Comparison of ENCODE assay signal across 8 mouse cellular contexts in the genomic region with DNA sequence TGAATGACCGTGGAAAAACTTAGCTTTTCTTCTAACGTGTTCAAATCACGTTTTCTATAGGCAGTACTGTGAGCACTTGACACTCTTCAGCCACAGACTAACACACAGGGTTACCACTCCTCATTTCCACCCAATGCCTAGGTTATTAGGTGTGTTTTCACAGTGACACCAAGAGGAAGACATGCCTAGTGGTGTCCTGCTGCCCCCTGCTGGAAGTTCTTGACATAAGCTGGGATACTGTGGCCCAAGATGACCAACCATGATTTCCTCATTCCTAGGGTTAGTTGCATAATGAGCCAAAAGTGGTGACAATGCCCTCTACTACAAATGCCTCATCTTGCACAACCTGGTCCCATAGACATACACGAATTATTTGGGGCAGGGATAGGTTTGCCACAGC. TPM values are rescaled to one million over a fixed set of nuclear protein-coding genes. Genes with fewer than 3 reads are reported as not detected.
DNase-seq lines count a peak whose midpoint lies in the region; ATAC-seq and TF ChIP-seq lines count a peak whose summit lies in the region.

No protein-coding gene starts in this region.

- no peak for TF ChIP-seq POLR2A in MEL (IDR thresholded peaks at IDR 0.05; ENCODE audit: control insufficient read depth in 1 of 2, insufficient read depth in 1 of 2, low read depth in 1 of 2, low read length in 2 of 2, poor library complexity in 1 of 2)
- no peak for TF ChIP-seq POLR2A in thymus, adult 2 months (IDR thresholded peaks at IDR 0.05; ENCODE audit: control insufficient read depth, extremely low read depth, insufficient read depth, low read length, poor library complexity)

- peak; percentile 85 to 97 (median 95) for TF ChIP-seq CTCF in MEL (IDR thresholded peaks at IDR 0.05 in 2 of 3, conservative IDR thresholded peaks at IDR 0.05 in 1 of 3; ENCODE audit: control insufficient read depth in 1 of 3, insufficient read depth in 1 of 3, low read depth in 2 of 3, low read length in 3 of 3, poor library complexity in 1 of 3, severe bottlenecking in 1 of 3)
- TF ChIP-seq CTCF in forebrain, postnatal 0 days (IDR thresholded peaks at IDR 0.05; ENCODE audit: low read depth): peak; percentile 95
- no peak for TF ChIP-seq CTCF in thymus, adult 2 months (IDR thresholded peaks at IDR 0.05; ENCODE audit: borderline replicate concordance, control insufficient read depth, extremely low read depth, insufficient read depth, low read length, poor library complexity)

- H3K9me3 ChIP-seq in MEL (replicated peaks; ENCODE audit: insufficient read depth, low read length): no peaks in the 10 kb centered on the region
- H3K9me3 ChIP-seq in forebrain, postnatal 0 days (ENCODE audit: low read length): no peaks in the 10 kb centered on the region
- H3K9me3 ChIP-seq in hindbrain, embryonic 11.5 days (ENCODE audit: control insufficient read depth, low read length): no peaks in the 10 kb centered on the region
- no peaks in the 10 kb centered on the region for H3K9me3 ChIP-seq in lung, embryonic 15.5 days

- DNase-seq in MEL (ENCODE audit: low read depth, low spot score): peak; percentile 84
- peak; percentile 86 for DNase-seq in cerebellum, adult 11 months
- DNase-seq in forebrain, postnatal 0 days: peak; percentile 79
- DNase-seq in hindbrain, embryonic 11.5 days (ENCODE audit: low spot score): peak; percentile 87
- peak; percentile 85 for DNase-seq in layer of hippocampus, adult 9-10 months (ENCODE audit: low spot score)
- DNase-seq in ovary, adult 18-20 months (ENCODE audit: low spot score): peak; percentile 66
- DNase-seq in thymus, adult 2 months: peak; percentile 73

- no peak overlapping the region for H3K4me2 ChIP-seq in forebrain, postnatal 0 days (ENCODE audit: low read depth)
- no peak overlapping the region for H3K4me2 ChIP-seq in hindbrain, embryonic 11.5 days (replicated peaks; ENCODE audit: low read depth, low read length)
- H3K4me2 ChIP-seq in lung, embryonic 15.5 days: no peak overlapping the region

- peak; percentile 73 for ATAC-seq in forebrain, postnatal 0 days
- ATAC-seq in hindbrain, embryonic 11.5 days (ENCODE audit: low FRiP score): no peak
- peak; percentile 63; the same call in 1 of the 2 replicates for ATAC-seq in lung, embryonic 15.5 days (ENCODE audit: borderline replicate concordance, extremely low read depth, low FRiP score, low TSS enrichment)

- TF ChIP-seq RAD21 in MEL (IDR thresholded peaks at IDR 0.05; ENCODE audit: low read depth, low read length): peak; percentile 92

- no peak for TF ChIP-seq EP300 in MEL (IDR thresholded peaks at IDR 0.05; ENCODE audit: low read depth in 1 of 2, low read length in 2 of 2)

- H3K27ac ChIP-seq in MEL (ENCODE audit: control insufficient read depth, low read depth, low read length): no peak overlapping the region
- no peak overlapping the region for H3K27ac ChIP-seq in forebrain, postnatal 0 days (ENCODE audit: low read depth, low read length)
- no peak overlapping the region for H3K27ac ChIP-seq in hindbrain, embryonic 11.5 days (ENCODE audit: low read depth, low read length)
- H3K27ac ChIP-seq in lung, embryonic 15.5 days: no peak overlapping the region
- H3K27ac ChIP-seq in thymus, adult 2 months (ENCODE audit: control insufficient read depth, insufficient read depth, low read length): no peak overlapping the region

- H3K27me3 ChIP-seq in MEL (ENCODE audit: control insufficient read depth in 1 of 2, insufficient read depth in 2 of 2, low read length in 2 of 2): no peaks in the 10 kb centered on the region
- no peaks in the 10 kb centered on the region for H3K27me3 ChIP-seq in forebrain, postnatal 0 days (ENCODE audit: insufficient read depth, low read length)
- H3K27me3 ChIP-seq in hindbrain, embryonic 11.5 days (ENCODE audit: control insufficient read depth, insufficient read depth, low read length): no peaks in the 10 kb centered on the region
- H3K27me3 ChIP-seq in lung, embryonic 15.5 days: no peaks in the 10 kb centered on the region
- H3K27me3 ChIP-seq in thymus, adult 2 months (ENCODE audit: control insufficient read depth, insufficient read depth, low read length): no peaks in the 10 kb centered on the region

- H3K36me3 ChIP-seq in MEL (ENCODE audit: control insufficient read depth in 1 of 2, insufficient read depth in 2 of 2, low read length in 2 of 2): peaks cover 5 to 11% of the 10 kb centered on the region in 2 experiments; a peak in 3 of 4 replicates
- peaks cover 27% of the 10 kb centered on the region for H3K36me3 ChIP-seq in forebrain, postnatal 0 days (ENCODE audit: insufficient read depth)
- H3K36me3 ChIP-seq in hindbrain, embryonic 11.5 days (ENCODE audit: control insufficient read depth, insufficient read depth, low read length): no peaks in the 10 kb centered on the region; the same call in 1 of the 2 replicates
- peaks cover 31% of the 10 kb centered on the region for H3K36me3 ChIP-seq in lung, embryonic 15.5 days
- peaks cover 26% of the 10 kb centered on the region for H3K36me3 ChIP-seq in thymus, adult 2 months (ENCODE audit: control insufficient read depth, insufficient read depth, low read length)

- WGBS in forebrain, postnatal 0 days: 27% methylated on average over 4 of the region's 4 CpGs
- WGBS in hindbrain, embryonic 11.5 days: 34% methylated on average over 4 of the region's 4 CpGs
- 24% methylated on average over 4 of the region's 4 CpGs for WGBS in lung, embryonic 15.5 days
- 22% methylated on average over 4 of the region's 4 CpGs for WGBS in thymus, adult 2 months

- H3K4me3 ChIP-seq in MEL (ENCODE audit: control insufficient read depth in 1 of 2, insufficient read depth in 1 of 2, low read depth in 2 of 2, low read length in 2 of 2): no peak overlapping the region
- H3K4me3 ChIP-seq in forebrain, postnatal 0 days (ENCODE audit: low read depth, low read length): no peak overlapping the region
- no peak overlapping the region for H3K4me3 ChIP-seq in hindbrain, embryonic 11.5 days (ENCODE audit: low read depth, low read length)
- no peak overlapping the region for H3K4me3 ChIP-seq in lung, embryonic 15.5 days
- H3K4me3 ChIP-seq in thymus, adult 2 months (ENCODE audit: control insufficient read depth, insufficient read depth, low read length): no peak overlapping the region

- H3K4me1 ChIP-seq in MEL (ENCODE audit: control insufficient read depth in 1 of 2, insufficient read depth in 2 of 2, low read length in 2 of 2): peaks cover 5 to 6% of the 10 kb centered on the region in 2 experiments; a peak in 3 of 4 replicates
- H3K4me1 ChIP-seq in forebrain, postnatal 0 days (ENCODE audit: insufficient read depth): no peaks in the 10 kb centered on the region
- no peaks in the 10 kb centered on the region for H3K4me1 ChIP-seq in hindbrain, embryonic 11.5 days (replicated peaks; ENCODE audit: control insufficient read depth, insufficient read depth, low read length)
- H3K4me1 ChIP-seq in lung, embryonic 15.5 days: peaks cover 6% of the 10 kb centered on the region
- no peaks in the 10 kb centered on the region for H3K4me1 ChIP-seq in thymus, adult 2 months (replicated peaks; ENCODE audit: control insufficient read depth, insufficient read depth, low read length)

- H3K9ac ChIP-seq in MEL (ENCODE audit: control insufficient read depth, low read depth, low read length, poor library complexity, severe bottlenecking): no peak overlapping the region
- no peak overlapping the region for H3K9ac ChIP-seq in forebrain, postnatal 0 days
- no peak overlapping the region for H3K9ac ChIP-seq in hindbrain, embryonic 11.5 days (ENCODE audit: low read depth, low read length)
- no peak overlapping the region for H3K9ac ChIP-seq in lung, embryonic 15.5 days

- H3K79me2 ChIP-seq in MEL (ENCODE audit: control insufficient read depth, insufficient read depth, low read length, poor library complexity): no peaks in the 10 kb centered on the region

TF ChIP-seq in MEL, 35 proteins besides CTCF, POLR2A, EP300 and RAD21 (continues in another document):
- TF ChIP-seq MAFK (IDR thresholded peaks at IDR 0.05; ENCODE audit: borderline replicate concordance, low read depth, low read length): no peak
- no peak for TF ChIP-seq MYC (IDR thresholded peaks at IDR 0.05; ENCODE audit: low read depth, low read length)
- TF ChIP-seq UBTF (IDR thresholded peaks at IDR 0.05; ENCODE audit: borderline replicate concordance, insufficient read depth, low read depth, low read length): no peak
- no peak for TF ChIP-seq RCOR1 (IDR thresholded peaks at IDR 0.05; ENCODE audit: low read depth, low read length)
- TF ChIP-seq SIN3A (IDR thresholded peaks at IDR 0.05; ENCODE audit: low read length): no peak
- TF ChIP-seq MAZ (IDR thresholded peaks at IDR 0.05; ENCODE audit: low read depth, low read length): no peak
- TF ChIP-seq JUND (IDR thresholded peaks at IDR 0.05; ENCODE audit: low read depth, low read length): 0 out of 2 replicates have a peak, but pooled peaks have one; percentile 20
- TF ChIP-seq POLR2AphosphoS2 (IDR thresholded peaks at IDR 0.05; ENCODE audit: low read length): peak; percentile 44; the same call in 1 of the 2 replicates
- TF ChIP-seq USF2 (IDR thresholded peaks at IDR 0.05; ENCODE audit: borderline replicate concordance in 1 of 2, insufficient read depth in 1 of 2, low read depth in 1 of 2, low read length in 2 of 2): no peak
- TF ChIP-seq BHLHE40 (IDR thresholded peaks at IDR 0.05; ENCODE audit: borderline replicate concordance, low read depth, low read length): no peak
- no peak for TF ChIP-seq GATA1 (IDR thresholded peaks at IDR 0.05; ENCODE audit: low read depth, low read length)
- TF ChIP-seq SMC3 (IDR thresholded peaks at IDR 0.05; ENCODE audit: low read depth, low read length): peak; percentile 93
- TF ChIP-seq KAT2A (conservative IDR thresholded peaks at IDR 0.05; ENCODE audit: low read depth, low read length): no peak
- 0 out of 2 replicates have a peak, but pooled peaks have one; percentile 28 for TF ChIP-seq ZNF384 (IDR thresholded peaks at IDR 0.05; ENCODE audit: low read depth, low read length)
- TF ChIP-seq MAX (IDR thresholded peaks at IDR 0.05; ENCODE audit: low read length): peak; percentile 20; the same call in 1 of the 2 replicates
- no peak for TF ChIP-seq CHD1 (IDR thresholded peaks at IDR 0.05; ENCODE audit: low read depth, low read length)
- TF ChIP-seq ZC3H11A (IDR thresholded peaks at IDR 0.05; ENCODE audit: low read depth, low read length): peak; percentile 83

RNA-seq across cellular contexts. Expression of a gene that starts 16.0 kb away (rescaled TPM):
- 125 and 132 TPM in 2 replicates for total RNA-seq in MEL (2012; rRNA removed)
- 100 to 1,000 TPM in 1 of 2 experiments, not detected in 1; 109 TPM for polyA plus RNA-seq in MEL (2012; ENCODE audit: insufficient read depth in 1 of 2, insufficient read length in 2 of 2, low read depth in 1 of 2, low replicate concordance in 2 of 2, missing spikeins in 1 of 2)
- total RNA-seq in forebrain, postnatal 0 days (2014; rRNA removed): 26.3 and 28.3 TPM in 2 replicates
- 22.9 and 24.7 TPM in 2 replicates for polyA plus RNA-seq in forebrain, postnatal 0 days (2015; fragmentation: Nextera tagmentation; extraction: Ambion mirVana)
- 55.5 and 62.6 TPM in 2 replicates for polyA plus RNA-seq in hindbrain, embryonic 11.5 days (2014; fragmentation: Nextera tagmentation; extraction: Ambion mirVana)
- polyA plus RNA-seq in lung, embryonic 15.5 days (2015; fragmentation: Nextera tagmentation; extraction: Ambion mirVana): 56.0 and 58.9 TPM in 2 replicates
- 14.7 and 18.6 TPM in 2 replicates for polyA plus RNA-seq in thymus, adult 2 months (2012; rRNA removed)
